Mouse (Mus musculus) hindbrain, embryonic 16.5 days (tissue): Measurements from ENCODE around the gene Cdc25b. TPM values are rescaled to one million over a fixed set of nuclear protein-coding genes. Genes with fewer than 3 reads are reported as not detected.
A peak's percentile ranks its signal among the peaks of the same experiment; 100 is the strongest.

Source experiments
- ATAC-seq: fragments of 200-750 bp; cut with Nextera tagmentation; 2 replicates; pipeline ENCODE4 v1.8.0; 2017; ENCODE audit warnings: moderate TSS enrichment, moderate library complexity
- H3K27ac ChIP-seq: fragments of 300-500 bp; sonication (generic); 2 replicates; pipeline ENCODE4 v1.5.1; 2014; ENCODE audit warnings: low read depth, mild to moderate bottlenecking, control low read depth, low read length, moderate library complexity
- H3K27me3 ChIP-seq: fragments of 300-500 bp; sonication (generic); replicated peaks from 2 replicates; pipeline ENCODE4 v1.6.1; 2014; ENCODE audit warnings: low read length; ENCODE audit not compliant: control insufficient read depth, insufficient read depth
- H3K36me3 ChIP-seq: fragments of 300-500 bp; sonication (generic); 2 replicates; pipeline ENCODE4 v1.6.1; 2014; ENCODE audit warnings: mild to moderate bottlenecking, low read length, moderate library complexity, mixed read lengths; ENCODE audit not compliant: control insufficient read depth, insufficient read depth
- H3K4me1 ChIP-seq: fragments of 300-500 bp; sonication (generic); 2 replicates; pipeline ENCODE4 v1.6.1; 2014; ENCODE audit warnings: low read depth, low read length; ENCODE audit not compliant: control insufficient read depth, insufficient read depth
- H3K4me2 ChIP-seq: fragments of 300-500 bp; sonication (generic); 2 replicates; pipeline ENCODE4 v1.6.1; 2014; ENCODE audit warnings: mild to moderate bottlenecking, low read length, control low read depth, moderate library complexity
- H3K4me3 ChIP-seq: fragments of 300-500 bp; sonication (generic); 2 replicates; pipeline ENCODE4 v1.5.1; 2014; ENCODE audit warnings: mild to moderate bottlenecking, low read length, control low read depth, moderate library complexity
- H3K9ac ChIP-seq: fragments of 300-500 bp; sonication (generic); 2 replicates; pipeline ENCODE4 v1.6.1; 2014; ENCODE audit warnings: low read depth, mild to moderate bottlenecking, control low read depth, low read length, moderate library complexity
- H3K9me3 ChIP-seq: fragments of 300-500 bp; sonication (generic); 2 replicates; pipeline ENCODE4 v1.6.1; 2014; ENCODE audit warnings: mild to moderate bottlenecking, low read length, moderate library complexity; ENCODE audit not compliant: control insufficient read depth
- WGBS: fragments of 180-500 bp; shearing (Covaris S2); extraction: QIAGEN DNeasy Blood & Tissue Kit; methylation state at CpG from one replicate; pipeline ENCODE4 v1.1.7; 2014; 5-methylcytosine and 5-hydroxymethylcytosine counted together
- polyA plus RNA-seq: library from polyadenylated mRNA; unstranded; fragments of >200 nt; fragmentation: Nextera tagmentation; extraction: Ambion mirVana; gene quantifications from 2 replicates; pipeline ENCODE4 v1.2.1, GENCODE M21; 2015

The Cdc25b gene
- polyA plus RNA-seq, 1 experiment from 2014 or later: 22.8 TPM

- H3K4me2 ChIP-seq: no peak overlapping the region
- H3K36me3 ChIP-seq: no peaks in the 10 kb centered on the region
- no peak overlapping the region for H3K4me3 ChIP-seq
- H3K27ac ChIP-seq: no peak overlapping the region
- no peaks in the 10 kb centered on the region for H3K9me3 ChIP-seq
- H3K27me3 ChIP-seq: peaks cover 15% of the 10 kb centered on the region
- ATAC-seq: no peak
- no peak overlapping the region for H3K9ac ChIP-seq
- peaks cover 13% of the 10 kb centered on the region for H3K4me1 ChIP-seq
- 28% methylated on average over 9 of the region's 9 CpGs for WGBS
Measured at GRCm38 (mm10) chr2:131170936-131171335, 15.8 kb upstream of the Cdc25b start.

GRCm38 (mm10) chr2:131171401-131172104 is 15.2 kb upstream of the Cdc25b start:
- 13% methylated on average over 43 of the region's 43 CpGs for WGBS
- no peak overlapping the region for H3K9ac ChIP-seq
- H3K4me3 ChIP-seq: peak overlapping the region; percentile 8; the same call in 1 of the 2 replicates

GRCm38 (mm10) chr2:131172322-131172721 is 14.4 kb upstream of the Cdc25b start:
- Histone ChIP-seq H3K27ac (no peak overlapping the region), H3K9ac (no peak overlapping the region), H3K9me3 (no peaks in the 10 kb centered on the region), H3K27me3 (peaks cover 15% of the 10 kb centered on the region), H3K4me3 (no peak overlapping the region), H3K4me2 (no peak overlapping the region), H3K36me3 (no peaks in the 10 kb centered on the region), H3K4me1 (peaks cover 24% of the 10 kb centered on the region)
- WGBS: 54% methylated on average over 9 of the region's 9 CpGs
- ATAC-seq: no peak

More at GRCm38 (mm10) chr2:131171401-131172104, 15.2 kb upstream of the Cdc25b start:
- Histone ChIP-seq H3K9me3 (no peaks in the 10 kb centered on the region), H3K4me2 (peak overlapping the region; percentile 40), H3K36me3 (no peaks in the 10 kb centered on the region), H3K27ac (no peak overlapping the region), H3K4me1 (peaks cover 17% of the 10 kb centered on the region), H3K27me3 (peaks cover 15% of the 10 kb centered on the region)
- no peak for ATAC-seq

- ATAC-seq: peak; percentile 64
- WGBS: 4% methylated on average over 11 of the region's 11 CpGs
- Histone ChIP-seq H3K27me3 (peaks cover 15% of the 10 kb centered on the region), H3K27ac (peak overlapping the region; percentile 42; the same call in 1 of the 2 replicates), H3K4me3 (peak overlapping the region; percentile 53), H3K9me3 (no peaks in the 10 kb centered on the region), H3K9ac (peak overlapping the region; percentile 55), H3K4me2 (peak overlapping the region; percentile 98), H3K4me1 (peaks cover 41% of the 10 kb centered on the region), H3K36me3 (no peaks in the 10 kb centered on the region)
Measured at GRCm38 (mm10) chr2:131174700-131175099, 12.0 kb upstream of the Cdc25b start.

GRCm38 (mm10) chr2:131175286-131175944 is 11.3 kb upstream of the Cdc25b start:
- H3K4me1 ChIP-seq: peaks cover 41% of the 10 kb centered on the region
- H3K4me2 ChIP-seq: no peak overlapping the region
- 59% methylated on average over 3 of the region's 3 CpGs for WGBS
- no peak overlapping the region for H3K4me3 ChIP-seq
- H3K27me3 ChIP-seq: peaks cover 15% of the 10 kb centered on the region
- no peaks in the 10 kb centered on the region for H3K9me3 ChIP-seq
- no peak overlapping the region for H3K9ac ChIP-seq
- ATAC-seq: no peak
- H3K27ac ChIP-seq: peak overlapping the region; percentile 42; the same call in 1 of the 2 replicates
- no peaks in the 10 kb centered on the region for H3K36me3 ChIP-seq

GRCm38 (mm10) chr2:131175945-131176309 is 10.8 kb upstream of the Cdc25b start:
- no peak overlapping the region for H3K27ac ChIP-seq
- peaks cover 41% of the 10 kb centered on the region for H3K4me1 ChIP-seq
- no peaks in the 10 kb centered on the region for H3K9me3 ChIP-seq
- 100% methylated on average over 1 of the region's 1 CpGs for WGBS
- no peak overlapping the region for H3K9ac ChIP-seq
- no peak overlapping the region for H3K4me2 ChIP-seq
- no peak for ATAC-seq
- peaks cover 15% of the 10 kb centered on the region for H3K27me3 ChIP-seq
- H3K4me3 ChIP-seq: no peak overlapping the region
- no peaks in the 10 kb centered on the region for H3K36me3 ChIP-seq

GRCm38 (mm10) chr2:131176491-131176890 is 10.3 kb upstream of the Cdc25b start:
- 54% methylated on average over 5 of the region's 5 CpGs for WGBS
- Histone ChIP-seq H3K9ac (no peak overlapping the region), H3K27me3 (peaks cover 15% of the 10 kb centered on the region), H3K4me1 (peaks cover 41% of the 10 kb centered on the region), H3K4me2 (peak overlapping the region; percentile 97; the same call in 1 of the 2 replicates), H3K9me3 (no peaks in the 10 kb centered on the region), H3K36me3 (no peaks in the 10 kb centered on the region), H3K27ac (no peak overlapping the region), H3K4me3 (no peak overlapping the region)
- ATAC-seq: no peak

GRCm38 (mm10) chr2:131177932-131178331 is 8.8 kb upstream of the Cdc25b start:
- peak overlapping the region; percentile 97 for H3K4me2 ChIP-seq
- peak overlapping the region; percentile 28; the same call in 1 of the 2 replicates for H3K9ac ChIP-seq
- H3K27ac ChIP-seq: no peak overlapping the region
- peak overlapping the region; percentile 78 for H3K4me3 ChIP-seq
- no peaks in the 10 kb centered on the region for H3K36me3 ChIP-seq
- H3K27me3 ChIP-seq: peaks cover 2% of the 10 kb centered on the region
- no peak for ATAC-seq
- no peaks in the 10 kb centered on the region for H3K9me3 ChIP-seq
- H3K4me1 ChIP-seq: peaks cover 41% of the 10 kb centered on the region
- 80% methylated on average over 9 of the region's 9 CpGs for WGBS

GRCm38 (mm10) chr2:131178828-131179245 is 7.9 kb upstream of the Cdc25b start:
- peak overlapping the region; percentile 97 for H3K27ac ChIP-seq
- peak overlapping the region; percentile 97 for H3K4me2 ChIP-seq
- no peak for ATAC-seq
- 26% methylated on average over 25 of the region's 26 CpGs for WGBS
- H3K4me3 ChIP-seq: peak overlapping the region; percentile 78
- no peaks in the 10 kb centered on the region for H3K27me3 ChIP-seq
- H3K9ac ChIP-seq: peak overlapping the region; percentile 88
- H3K9me3 ChIP-seq: no peaks in the 10 kb centered on the region
- H3K4me1 ChIP-seq: peaks cover 41% of the 10 kb centered on the region
- H3K36me3 ChIP-seq: no peaks in the 10 kb centered on the region
